Mouse (Mus musculus): ENCODE measurements at regions not wholly inside any gene's neighbourhood (a gene's known extent, or its start where the extent isn't known, plus 50 kb on each side); places are given as distances from the start of the nearest gene placed in this dataset.

DNA sequence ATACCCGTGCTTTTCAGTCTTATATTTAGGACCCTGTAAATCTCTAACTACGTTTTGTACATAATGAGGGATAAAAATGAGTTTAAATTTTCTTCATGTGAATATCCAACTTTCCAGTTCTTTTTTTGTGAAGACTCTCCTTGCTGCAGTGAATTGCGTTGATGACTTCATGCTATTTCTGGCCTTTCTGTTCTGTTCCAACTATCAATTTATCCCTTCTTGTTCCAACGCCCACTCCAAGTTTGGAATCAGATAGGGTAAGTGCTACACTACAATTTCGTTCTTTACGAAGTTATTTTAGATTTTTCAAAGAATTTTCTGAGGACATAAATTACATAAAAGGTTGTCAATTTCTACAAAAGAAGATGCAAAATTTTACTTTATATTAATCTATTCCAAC lies 1481.7 kb upstream of the Jmjd1c start:
- DNase-seq (ENCODE audit: low read depth, low spot score), result peak; percentile 68

All from telencephalon, adult 2 months (tissue).